Mouse (Mus musculus) c-Kit-positive CD71-negative TER-119-negative erythroid progenitor cells, embryonic 14.5 days (primary cell): Measurements from ENCODE around the gene Col5a3.

ENCODE experiments used
- DNase-seq: peaks from one replicate; pipeline ENCODE4 v3.0.0-alpha.2; 2013; ENCODE audit warnings: low read depth

Col5a3 gene

GRCm38 (mm10) chr9:20747682-20748081, 67.2 kb downstream of the Col5a3 start:
- DNase-seq: no peak

- DNase-seq: no peak
Measured at GRCm38 (mm10) chr9:20746017-20746660, 68.7 kb downstream of the Col5a3 start, which contains the start of gene Olfm2. Gene Olfm2 (minus strand): TSS chr9:20746349.

GRCm38 (mm10) chr9:20745129-20745966, 69.5 kb downstream of the Col5a3 start:
- no peak for DNase-seq

GRCm38 (mm10) chr9:20743946-20744738, 70.7 kb downstream of the Col5a3 start:
- no peak for DNase-seq

GRCm38 (mm10) chr9:20740407-20740806, 74.5 kb downstream of the Col5a3 start:
- peak; percentile 75 for DNase-seq

- no peak for DNase-seq
Measured at GRCm38 (mm10) chr9:20738251-20738999, 76.4 kb downstream of the Col5a3 start.

GRCm38 (mm10) chr9:20737227-20737626, 77.6 kb downstream of the Col5a3 start:
- no peak for DNase-seq

GRCm38 (mm10) chr9:20734692-20735091, 80.2 kb downstream of the Col5a3 start:
- no peak for DNase-seq

GRCm38 (mm10) chr9:20731797-20732196, 83.1 kb downstream of the Col5a3 start:
- DNase-seq: no peak

GRCm38 (mm10) chr9:20729451-20729850, 85.4 kb downstream of the Col5a3 start:
- no peak for DNase-seq

GRCm38 (mm10) chr9:20727601-20728113, 87.2 kb downstream of the Col5a3 start:
- peak; percentile 18 for DNase-seq

GRCm38 (mm10) chr9:20726859-20727600, 87.8 kb downstream of the Col5a3 start:
- DNase-seq: no peak

GRCm38 (mm10) chr9:20726134-20726858, 88.6 kb downstream of the Col5a3 start:
- DNase-seq: no peak

GRCm38 (mm10) chr9:20721582-20721981, 93.3 kb downstream of the Col5a3 start:
- no peak for DNase-seq
